Mouse (Mus musculus): ENCODE measurements around the gene Sun5.

DNA sequence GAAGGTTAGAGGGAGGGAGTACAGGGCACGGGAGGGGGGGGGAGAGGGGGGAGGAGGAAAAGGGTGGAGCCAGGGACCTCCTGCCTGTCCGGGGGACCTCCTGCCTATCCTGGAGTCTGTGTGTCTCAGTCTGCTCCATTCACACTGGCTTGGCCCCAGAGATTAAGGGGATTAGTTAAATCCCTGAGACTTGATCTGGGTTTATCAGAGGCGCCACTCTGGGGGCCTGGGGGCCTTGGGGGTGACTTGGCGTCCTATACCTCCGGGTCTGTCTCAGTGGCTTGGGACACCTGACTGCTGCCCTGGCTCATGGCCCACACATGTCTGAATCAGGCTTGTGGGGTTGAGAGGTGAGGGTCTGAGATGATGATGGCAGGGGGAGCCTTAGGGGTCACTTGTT is 17.3 kb downstream of the Sun5 start:
- TF ChIP-seq CTCF (IDR thresholded peaks at IDR 0.05; ENCODE audit: borderline replicate concordance, control insufficient read depth, extremely low read depth, insufficient read depth, low read length, poor library complexity) (no peak), POLR2A (IDR thresholded peaks at IDR 0.05; ENCODE audit: control insufficient read depth, extremely low read depth, insufficient read depth, low read length, poor library complexity) (no peak)
